Mouse (Mus musculus): Measurements from ENCODE around the gene Wfs1.
"Not testable (repeated sequence)": the region's sequence is repeated elsewhere in the genome, so short reads cannot be mapped to it uniquely, and the experiment has no call there.

Gene Wfs1

DNA sequence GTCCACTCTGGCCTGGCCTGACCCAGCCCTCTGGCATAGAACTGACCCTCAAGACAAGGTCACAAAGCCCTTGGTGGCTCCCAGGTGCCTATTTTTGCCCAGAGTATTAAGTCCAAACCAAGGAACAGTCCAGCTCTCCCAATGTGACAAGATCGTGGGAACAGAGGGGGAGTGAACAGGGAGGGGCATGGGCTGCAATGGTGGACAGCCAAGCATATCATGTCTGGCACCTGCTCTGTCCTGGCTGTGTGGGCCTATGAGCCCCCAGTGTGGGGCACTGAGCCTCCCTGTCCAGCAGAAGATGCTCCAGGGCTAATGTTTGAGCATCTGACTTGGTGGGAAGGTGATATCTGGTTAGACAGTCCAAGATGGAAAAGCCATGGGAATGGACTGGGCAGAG is 2.4 kb downstream of the Wfs1 start:
- no peak for DNase-seq (ENCODE audit: low spot score in 2 of 2)

DNA sequence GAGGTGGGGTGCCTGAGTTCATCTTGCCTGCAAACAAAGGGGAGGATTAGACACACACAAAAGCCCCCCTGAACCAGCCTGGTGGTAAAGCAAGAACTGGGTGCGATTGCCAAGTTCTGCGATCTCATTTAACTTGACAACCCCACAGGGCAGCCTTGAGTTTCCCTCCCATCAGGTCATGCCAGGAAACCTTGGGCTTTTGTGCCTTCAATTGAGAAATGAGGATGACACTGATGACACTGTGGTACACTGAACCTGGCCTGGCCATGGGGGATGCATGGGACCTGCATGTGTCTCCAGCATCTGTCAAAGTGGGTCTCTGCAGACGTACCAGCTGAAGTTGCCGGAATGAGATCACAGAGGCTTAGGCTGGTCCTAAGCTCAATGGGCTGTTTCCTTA is 6.7 kb downstream of the Wfs1 start:
- DNase-seq (ENCODE audit: low spot score in 2 of 2): no peak

DNA sequence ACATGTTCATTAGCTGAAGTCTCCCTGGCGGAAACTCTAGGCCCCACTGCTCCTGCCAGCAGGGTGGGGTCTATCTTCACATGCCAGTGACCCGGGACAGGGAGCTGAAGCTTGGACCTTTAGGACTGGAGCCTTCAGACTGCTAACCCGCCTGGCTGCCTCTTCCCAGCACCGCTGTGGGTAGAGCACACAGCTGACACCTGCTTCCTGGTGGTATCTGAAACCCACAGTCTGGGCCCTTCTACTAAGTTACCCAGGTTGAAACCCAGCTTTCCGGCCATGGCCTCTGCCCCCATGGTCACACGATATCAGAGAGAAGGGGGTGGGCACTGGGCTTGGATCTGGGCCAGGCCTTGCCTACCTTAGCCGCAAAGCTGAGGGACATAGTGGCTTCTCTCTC is 9.4 kb downstream of the Wfs1 start:
- DNase-seq (ENCODE audit: low spot score in 2 of 2): peak in 1 of 2 experiments; percentile 13

DNA sequence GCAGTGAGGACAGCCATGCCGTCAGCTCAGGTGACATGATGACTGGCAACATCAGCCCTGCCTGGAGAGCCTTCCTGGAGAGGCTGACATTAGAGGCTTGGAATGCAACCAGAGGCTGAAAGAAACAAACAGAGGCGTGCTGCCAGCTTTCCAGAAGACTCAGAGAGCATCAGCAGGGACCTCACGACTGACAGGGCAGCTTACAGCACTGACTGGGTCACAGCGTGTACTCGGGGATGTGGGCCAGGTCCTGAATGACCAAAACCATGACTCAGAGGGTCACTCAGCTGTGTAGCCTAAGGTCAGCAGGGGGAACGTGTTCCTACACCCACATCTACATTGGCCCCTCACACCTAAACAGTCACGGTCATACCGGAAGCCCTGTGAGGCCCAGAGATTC is 10.0 kb downstream of the Wfs1 start:
- no peak for DNase-seq (ENCODE audit: low spot score in 2 of 2)

DNA sequence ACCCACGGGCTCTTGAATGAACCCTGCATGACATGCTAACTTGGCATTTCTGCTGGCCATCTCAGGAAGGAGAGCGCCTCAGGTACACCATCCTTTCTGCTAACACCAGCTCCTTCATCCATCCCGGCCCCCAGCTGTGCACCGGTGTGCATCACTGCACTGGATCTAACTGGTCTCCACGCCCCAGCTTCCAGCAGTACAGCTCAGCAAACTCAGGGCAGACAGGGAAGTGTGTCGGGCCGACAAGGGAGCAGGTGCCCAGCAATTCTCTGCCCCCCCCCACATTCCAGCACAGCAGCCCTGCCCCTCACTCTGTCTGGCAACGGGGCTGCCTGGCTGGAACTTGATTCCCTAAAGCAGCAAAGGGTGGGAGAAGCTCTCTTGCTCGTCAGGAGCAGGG is 11.2 kb downstream of the Wfs1 start:
- DNase-seq (ENCODE audit: low spot score in 2 of 2): no peak

DNA sequence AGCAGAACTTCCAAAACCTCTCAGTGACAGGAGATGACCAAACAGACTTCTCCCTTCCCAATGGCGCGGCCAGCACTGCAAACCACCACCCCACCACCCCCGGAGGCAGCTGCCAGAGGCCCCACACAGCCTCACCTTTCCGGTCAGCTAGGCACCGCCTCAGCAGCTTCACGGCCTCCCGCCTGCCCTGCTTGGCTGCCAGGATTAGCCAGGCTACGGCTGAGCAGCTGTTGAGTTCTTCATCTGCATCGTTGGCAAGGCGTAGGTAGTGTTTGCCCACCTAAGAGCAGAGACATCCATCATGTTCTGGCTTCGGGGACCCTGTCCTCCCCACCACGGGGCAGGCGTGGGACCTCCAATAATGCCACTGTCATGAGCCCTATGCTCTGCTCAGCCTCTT is 13.7 kb downstream of the Wfs1 start:
- DNase-seq (ENCODE audit: low spot score in 2 of 2): no peak

DNA sequence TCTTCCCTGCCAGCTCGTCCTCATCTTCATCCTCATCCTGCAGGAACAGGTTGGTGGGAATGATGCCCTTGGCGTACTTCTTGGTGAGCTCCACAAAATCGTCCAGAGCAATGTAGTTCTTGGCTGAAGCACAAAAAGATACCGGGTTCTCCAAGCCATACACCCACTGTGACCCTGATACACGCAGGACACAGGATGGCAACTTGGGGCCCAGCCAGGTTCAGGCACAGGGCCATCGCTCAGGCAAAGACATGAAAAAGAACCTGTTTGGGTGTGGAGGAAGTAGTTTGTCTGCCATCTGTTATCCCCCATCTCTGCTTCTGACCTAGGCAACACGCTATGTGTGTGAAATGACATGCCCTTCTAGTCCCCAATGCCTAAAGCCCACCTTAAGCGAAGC is 17.4 kb downstream of the Wfs1 start:
- DNase-seq (ENCODE audit: low spot score in 2 of 2): no peak

DNA sequence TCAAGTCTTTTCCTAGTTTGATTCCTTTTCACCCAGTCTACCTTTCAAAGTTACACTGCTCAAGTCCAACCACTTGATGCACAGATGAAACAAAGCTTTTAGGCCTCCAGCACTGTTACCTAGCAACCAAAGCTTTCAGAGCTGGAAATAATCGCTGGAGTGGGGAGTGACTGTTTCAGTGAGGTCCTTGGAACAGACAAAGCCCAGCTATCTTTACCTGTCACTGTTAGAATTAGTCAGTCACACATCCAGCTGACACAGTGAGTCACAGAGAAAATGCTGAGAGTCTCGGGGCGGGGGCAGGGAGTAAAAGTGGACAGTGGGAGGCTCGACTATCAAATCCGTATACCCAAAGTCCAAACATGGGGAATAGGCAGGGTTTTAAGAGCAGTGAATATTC is 28.5 kb downstream of the Wfs1 start:
- no peak for DNase-seq (ENCODE audit: low spot score in 2 of 2)

DNA sequence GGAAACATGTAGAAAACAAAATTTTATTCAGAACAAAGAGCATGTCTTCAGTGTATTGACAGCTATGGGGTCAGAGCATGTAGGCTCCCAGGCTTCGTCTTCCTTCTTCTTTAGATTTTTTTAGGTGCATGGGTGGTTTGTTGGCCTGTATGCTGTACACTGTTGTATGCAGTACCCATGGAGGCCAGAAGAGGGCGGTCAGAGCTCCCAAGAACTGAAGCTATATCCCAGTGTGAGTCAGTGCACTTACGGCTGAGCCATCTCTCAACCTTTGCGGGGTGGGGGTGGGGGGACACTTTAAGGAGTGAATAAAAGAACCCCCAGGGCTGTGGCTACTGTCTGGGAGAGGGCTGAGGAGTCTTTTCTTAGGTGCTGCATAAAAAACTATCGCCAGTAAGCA is 30.2 kb downstream of the Wfs1 start:
- peak in 1 of 2 experiments; percentile 59 for DNase-seq (ENCODE audit: low spot score in 2 of 2)

DNA sequence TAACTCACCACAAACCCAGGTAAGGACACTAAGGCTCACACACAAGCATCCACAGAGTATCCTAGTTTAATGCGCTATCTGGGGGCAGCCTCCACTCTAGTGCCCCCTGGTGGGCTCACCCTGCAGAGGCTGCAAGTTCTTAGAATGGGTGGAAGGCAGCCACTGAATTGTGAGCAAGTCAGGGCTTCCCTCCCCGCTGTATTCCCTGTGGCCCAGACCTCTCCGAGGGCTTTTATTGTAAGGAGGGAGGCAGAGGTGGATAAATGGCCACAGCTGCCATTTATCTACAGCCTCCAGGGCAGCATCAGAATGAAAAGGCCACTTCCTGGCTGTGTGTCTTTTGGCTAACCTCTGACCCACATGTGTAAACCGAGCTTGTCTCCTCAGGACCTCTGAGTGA is 33.6 kb downstream of the Wfs1 start:
- peak in 1 of 2 experiments; percentile 9 for DNase-seq (ENCODE audit: low spot score in 2 of 2)

DNA sequence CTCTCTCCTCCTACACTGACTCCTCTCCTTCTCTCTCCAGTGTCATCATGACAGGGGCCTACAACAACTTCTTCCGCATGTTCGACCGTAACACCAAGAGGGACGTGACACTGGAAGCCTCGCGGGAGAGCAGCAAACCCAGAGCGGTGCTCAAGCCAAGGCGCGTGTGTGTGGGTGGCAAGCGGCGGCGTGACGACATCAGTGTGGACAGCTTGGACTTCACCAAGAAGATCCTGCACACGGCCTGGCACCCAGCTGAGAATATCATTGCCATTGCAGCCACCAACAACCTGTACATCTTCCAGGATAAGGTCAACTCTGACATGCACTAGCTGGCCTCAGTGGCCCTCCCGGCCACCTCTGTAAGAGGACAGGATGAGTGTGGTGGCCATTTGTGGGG is 36.7 kb downstream of the Wfs1 start:
- no peak for DNase-seq (ENCODE audit: low spot score in 2 of 2)

DNA sequence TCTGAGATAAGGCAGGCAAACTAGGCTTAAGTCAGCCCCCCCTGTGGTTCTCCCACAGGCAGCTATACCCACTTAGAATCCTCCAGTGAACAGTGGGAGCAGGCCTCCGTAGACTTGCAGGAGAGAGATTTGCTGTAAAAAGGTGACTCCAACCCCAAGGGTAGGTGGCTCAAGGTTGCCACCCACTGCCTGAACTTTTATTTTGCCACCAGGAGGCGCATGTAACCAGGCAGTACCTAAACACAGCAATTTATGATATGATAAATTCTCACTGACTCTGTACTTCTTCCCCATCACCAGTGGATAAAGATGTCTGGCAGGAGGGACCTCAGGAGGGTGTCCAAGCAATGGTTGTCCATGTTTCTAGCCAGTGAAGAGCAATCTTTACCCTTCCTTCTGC is 38.1 kb downstream of the Wfs1 start:
- no peak for DNase-seq (ENCODE audit: low spot score in 2 of 2)

DNA sequence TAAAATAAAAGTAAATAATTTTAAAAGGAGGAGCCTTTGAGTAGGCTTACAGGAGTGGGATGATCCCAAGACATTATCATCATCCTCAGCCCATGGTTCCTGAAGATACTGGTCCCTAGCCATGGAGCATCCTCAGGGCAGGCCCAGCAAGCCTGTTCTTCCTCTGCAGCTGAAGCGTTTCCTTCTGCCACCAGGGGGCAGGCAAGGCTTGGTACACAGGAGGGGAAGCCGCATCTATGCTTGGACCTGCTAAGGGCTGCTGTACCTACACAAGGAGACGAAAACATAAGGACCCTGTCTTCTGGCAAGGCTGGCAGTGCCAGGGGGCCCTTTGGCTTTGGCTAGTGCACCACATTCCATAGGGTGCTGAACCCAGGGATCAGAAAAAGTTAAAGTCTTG is 40.2 kb downstream of the Wfs1 start:
- DNase-seq (ENCODE audit: low spot score in 2 of 2): peak; percentile 40 to 62

DNA sequence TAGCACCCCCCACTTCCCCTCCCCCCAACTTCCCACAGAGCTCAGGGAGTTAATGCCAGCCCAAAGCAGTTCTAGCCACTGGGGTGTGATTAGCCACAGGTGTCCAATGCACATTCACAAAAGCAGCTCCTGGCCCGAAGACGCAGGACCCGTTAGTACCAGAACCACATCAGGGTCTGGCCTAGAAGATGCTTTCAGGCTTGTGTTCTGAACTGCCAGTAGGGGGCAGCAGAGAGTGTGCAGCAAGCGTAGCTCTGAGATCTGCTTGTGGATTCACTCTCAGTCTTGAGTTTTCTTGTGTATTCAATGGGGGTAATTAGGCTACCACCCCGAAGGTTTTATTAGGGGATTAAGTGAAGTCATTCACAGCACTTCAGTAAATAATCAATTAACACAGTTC is 42.6 kb downstream of the Wfs1 start:
- DNase-seq (ENCODE audit: low spot score in 2 of 2): peak in 1 of 2 experiments; percentile 28

DNA sequence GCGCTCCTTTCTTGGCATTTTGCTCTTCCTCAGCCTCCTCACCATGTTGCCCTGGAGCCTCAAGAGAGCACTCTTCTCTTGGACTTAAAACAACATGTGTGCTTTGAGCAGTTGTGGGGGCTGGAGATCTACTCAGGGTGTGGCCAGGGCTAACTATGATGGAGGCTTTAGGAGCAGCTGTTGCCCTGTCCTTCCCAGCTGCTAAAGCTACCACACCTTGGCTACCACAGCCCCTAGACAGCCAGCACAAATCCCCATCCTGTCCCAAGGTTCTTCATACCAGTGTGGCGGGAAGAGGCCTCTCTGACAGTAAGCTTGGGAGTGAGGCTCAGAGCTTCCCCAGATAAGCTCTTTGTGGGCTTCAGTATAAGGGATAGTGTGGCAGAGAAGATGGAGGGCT is 43.3 kb downstream of the Wfs1 start:
- DNase-seq (ENCODE audit: low spot score in 2 of 2): no peak

DNA sequence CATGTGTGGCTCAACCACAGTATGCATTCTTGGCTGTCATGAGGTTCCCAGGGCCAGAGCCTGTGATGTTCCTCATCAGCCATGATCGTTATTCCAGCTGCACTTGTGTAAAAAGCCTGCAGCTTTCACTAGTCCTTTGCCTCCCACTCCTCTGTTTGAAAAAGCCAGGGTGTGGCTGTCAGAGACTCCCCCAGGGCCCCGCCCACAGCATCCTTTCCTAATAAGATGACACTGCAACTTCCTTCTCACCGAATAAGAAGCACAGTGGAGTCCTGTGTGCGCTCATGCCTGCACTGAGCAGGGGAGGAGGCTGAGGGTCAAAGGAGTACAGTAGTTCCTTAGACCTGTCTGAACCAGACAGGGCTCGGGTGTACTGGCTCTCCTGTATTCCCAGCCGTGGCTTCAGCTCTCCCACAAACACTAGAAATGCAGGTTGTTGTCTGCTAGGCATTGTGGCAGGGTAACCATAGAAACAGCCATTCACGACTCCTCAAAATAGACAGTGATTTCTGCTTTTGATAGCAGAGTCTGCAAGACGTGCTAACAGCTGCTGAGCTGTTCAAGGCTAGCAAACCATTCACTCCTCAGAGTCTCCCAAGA is 43.8 kb downstream of the Wfs1 start:
- DNase-seq (ENCODE audit: low spot score in 2 of 2): no peak

DNA sequence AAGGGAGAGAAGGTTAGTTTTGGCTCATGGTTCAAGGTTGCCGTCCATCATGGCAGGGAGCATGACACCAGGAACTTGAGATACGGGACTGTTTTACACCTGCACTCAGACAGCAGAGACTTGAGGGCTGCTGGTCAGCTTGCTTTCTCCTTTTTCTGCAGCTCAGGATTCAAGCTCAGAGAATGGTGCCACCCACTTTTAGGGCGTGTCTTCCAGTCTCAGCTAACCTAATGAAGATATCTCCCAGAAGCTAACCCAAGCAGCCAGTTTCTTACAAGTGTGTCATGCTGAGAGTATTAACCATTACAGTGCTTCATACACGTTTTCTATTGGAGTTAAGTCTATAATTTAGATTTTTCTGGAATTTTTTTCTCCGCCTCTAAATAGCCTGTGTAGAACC is 44.5 kb downstream of the Wfs1 start:
- DNase-seq (ENCODE audit: low spot score in 2 of 2): no peak

DNA sequence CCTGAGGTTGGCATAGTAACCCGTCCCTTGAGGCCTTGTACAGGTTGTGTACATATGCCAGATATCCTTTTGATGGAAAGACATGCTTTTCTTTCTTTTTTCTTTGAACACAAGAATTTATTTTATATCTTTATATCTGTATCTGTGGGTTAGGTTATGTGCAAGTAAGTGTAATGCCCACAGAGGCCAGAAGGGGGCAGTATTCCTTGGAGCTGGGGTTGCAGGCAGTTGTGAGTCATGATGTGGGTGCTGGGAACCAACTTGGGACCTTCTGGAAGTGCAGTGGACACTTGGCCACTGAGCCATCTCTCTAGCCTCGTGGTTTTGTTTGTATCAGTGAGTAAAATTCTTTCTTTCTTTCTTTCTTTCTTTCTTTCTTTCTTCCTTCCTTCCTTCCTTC is 46.6 kb downstream of the Wfs1 start:
- DNase-seq (ENCODE audit: low spot score in 2 of 2): no peak

DNA sequence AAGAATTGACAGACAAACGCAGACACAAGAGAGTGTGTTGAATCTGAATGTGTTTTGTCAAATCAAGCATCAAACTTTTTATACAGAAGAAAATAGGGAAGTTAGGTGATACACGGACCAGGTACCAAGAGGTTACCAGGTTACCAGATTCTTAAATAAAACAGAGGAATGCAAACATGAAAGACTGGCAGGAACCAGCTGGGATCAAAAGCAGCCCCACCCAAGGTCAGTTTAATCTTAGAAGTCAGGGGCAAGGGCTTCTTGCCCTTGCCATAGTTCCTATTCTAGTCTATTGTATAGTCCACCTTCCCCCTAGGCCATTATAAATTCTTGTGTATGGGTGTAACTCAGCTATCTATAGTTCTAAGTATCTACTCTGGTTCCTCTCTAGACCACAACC is 50.0 kb downstream of the Wfs1 start:
- DNase-seq (ENCODE audit: low spot score in 2 of 2): not testable (repeated sequence)

DNA sequence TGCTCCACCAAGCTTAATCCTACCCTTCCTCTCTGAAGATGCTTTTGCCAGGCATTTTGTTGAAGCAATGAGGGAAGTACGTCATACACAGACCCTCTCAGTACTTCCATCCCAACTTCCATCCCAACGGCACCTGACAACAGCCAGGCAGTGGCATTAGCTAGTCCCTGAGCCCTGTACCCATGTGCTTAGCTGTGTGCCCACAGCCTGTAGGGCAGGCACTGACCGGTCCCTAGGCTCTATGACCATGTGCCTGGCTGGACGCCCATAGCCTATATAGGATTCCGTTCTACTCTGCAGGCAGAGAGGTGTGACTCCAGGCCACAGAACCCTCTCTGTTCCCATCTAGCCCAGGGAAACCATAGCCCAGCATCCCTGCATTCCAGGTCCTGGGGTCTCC is 51.0 kb downstream of the Wfs1 start:
- DNase-seq (ENCODE audit: low spot score in 2 of 2): no peak

DNA sequence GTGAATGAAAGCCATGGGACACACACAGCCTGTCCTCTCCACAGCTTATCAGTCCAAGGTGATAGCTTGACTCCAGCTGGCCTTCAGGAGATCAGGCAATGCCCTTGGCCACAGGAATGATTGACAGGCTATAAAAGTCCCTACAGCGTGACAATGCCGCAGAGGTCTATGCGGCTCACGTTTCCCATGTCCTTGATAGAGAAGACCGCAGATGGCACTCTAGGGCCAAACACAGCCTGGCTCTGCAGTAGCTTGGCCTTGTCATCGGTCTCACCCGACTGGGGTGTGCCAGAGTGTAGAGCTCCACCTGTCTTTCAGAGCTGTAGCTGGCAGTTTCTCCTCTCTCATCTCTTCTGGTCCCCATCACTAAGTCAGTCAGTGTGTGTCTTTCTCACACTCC is 52.5 kb downstream of the Wfs1 start:
- DNase-seq (ENCODE audit: low spot score in 2 of 2): no peak

DNA sequence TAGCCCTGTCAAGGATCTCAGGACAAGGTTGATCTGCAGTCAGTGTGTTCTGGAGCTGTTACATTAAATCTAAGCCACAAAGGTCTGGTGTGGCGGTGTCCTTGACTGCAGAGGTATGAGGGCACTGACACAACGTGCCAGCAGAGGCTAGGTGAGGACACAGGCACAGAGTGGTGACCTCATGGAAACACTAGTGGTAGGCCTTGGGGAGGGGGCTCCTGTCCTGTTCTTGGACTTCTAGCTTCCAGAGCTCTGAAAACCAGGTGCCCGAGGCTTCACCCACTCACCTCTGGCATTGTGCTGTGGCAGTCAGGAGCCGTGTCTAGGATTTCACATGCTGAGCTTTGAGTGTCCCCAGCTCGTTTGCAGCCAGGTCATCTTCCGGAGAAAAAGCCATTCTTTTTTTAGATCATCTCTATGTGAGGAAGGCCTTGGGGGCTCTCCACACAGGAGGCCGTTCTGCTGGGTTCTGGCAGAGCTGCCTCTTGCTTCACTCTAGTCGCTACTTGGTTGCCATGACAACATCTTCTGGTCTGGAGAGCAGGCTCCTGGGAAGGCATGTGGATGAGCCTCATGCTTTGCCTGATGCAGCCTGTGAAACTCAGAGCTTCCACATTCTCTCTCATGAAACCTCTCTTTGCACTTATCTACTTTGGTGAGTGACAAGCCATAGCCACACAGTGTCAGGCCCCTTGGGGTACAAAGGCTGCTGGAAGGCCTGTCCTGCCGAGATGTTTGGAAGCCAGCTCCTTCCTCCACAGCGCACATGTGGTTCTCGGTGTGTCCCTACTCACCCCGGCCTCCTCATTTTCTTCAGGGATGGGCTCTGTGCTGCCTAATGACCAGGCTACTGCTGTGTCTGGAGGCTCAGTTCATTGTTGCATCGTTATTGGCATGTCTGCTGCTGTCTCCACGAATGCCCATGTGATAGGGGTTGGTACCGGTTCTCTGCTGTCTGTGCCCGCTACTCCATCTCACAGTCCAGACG is 53.2 kb downstream of the Wfs1 start:
- DNase-seq (ENCODE audit: low spot score in 2 of 2): no peak

DNA sequence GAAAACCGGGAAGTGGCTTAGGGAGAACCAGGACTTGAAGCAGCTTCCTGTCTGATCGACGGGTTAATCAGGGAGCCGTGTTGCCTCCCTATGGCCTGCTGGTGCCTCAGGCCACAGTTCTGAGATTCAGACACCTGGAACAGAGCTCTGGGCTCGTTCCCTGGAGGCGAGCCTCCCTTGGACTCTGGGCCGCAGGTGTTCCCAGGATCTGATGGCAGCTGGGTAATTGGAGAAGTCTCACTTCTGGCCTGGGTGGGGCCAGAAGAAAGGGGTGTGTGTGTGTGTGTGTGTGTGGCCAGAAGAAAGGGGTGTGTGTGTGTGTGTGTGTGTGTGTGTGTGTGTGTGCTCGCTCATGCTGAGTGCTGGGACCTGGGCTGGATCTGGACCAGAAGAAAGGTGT is 55.6 kb downstream of the Wfs1 start:
- no peak for DNase-seq (ENCODE audit: low spot score in 2 of 2)
